Mouse (Mus musculus) midbrain, embryonic 12.5 days (tissue): ENCODE results near the gene Zfp977. TPM values are rescaled to one million over a fixed set of nuclear protein-coding genes. Genes with fewer than 3 reads are reported as not detected.
"Not testable (repeated sequence)": the region's sequence is repeated elsewhere in the genome, so short reads cannot be mapped to it uniquely, and the experiment has no call there.

ENCODE experiments used
- ATAC-seq: fragments of 200-750 bp; cut with Nextera tagmentation; 2 replicates; pipeline ENCODE4 v1.8.0; 2017; ENCODE audit warnings: low read depth, moderate TSS enrichment, moderate library complexity; ENCODE audit not compliant: low FRiP score
- H3K27ac ChIP-seq: fragments of 300-500 bp; sonication (generic); replicated peaks from 2 replicates; pipeline ENCODE4 v1.5.1; 2016; ENCODE audit warnings: mild to moderate bottlenecking
- H3K27me3 ChIP-seq: fragments of 300-500 bp; sonication (generic); 2 replicates; pipeline ENCODE4 v1.6.1; 2016; ENCODE audit warnings: mild to moderate bottlenecking
- H3K36me3 ChIP-seq: fragments of 300-500 bp; sonication (generic); 2 replicates; pipeline ENCODE4 v1.6.1; 2016
- H3K4me1 ChIP-seq: fragments of 300-500 bp; sonication (generic); 2 replicates; pipeline ENCODE4 v1.6.1; 2016
- H3K4me2 ChIP-seq: fragments of 300-500 bp; sonication (generic); replicated peaks from 2 replicates; pipeline ENCODE4 v1.6.1; 2016; ENCODE audit warnings: mild to moderate bottlenecking, moderate library complexity
- H3K4me3 ChIP-seq: fragments of 300-500 bp; sonication (generic); 2 replicates; pipeline ENCODE4 v1.5.1; 2016; ENCODE audit warnings: mild to moderate bottlenecking
- H3K9ac ChIP-seq: fragments of 300-500 bp; sonication (generic); replicated peaks from 2 replicates; pipeline ENCODE4 v1.6.1; 2016; ENCODE audit warnings: mild to moderate bottlenecking, moderate library complexity
- H3K9me3 ChIP-seq: fragments of 300-500 bp; sonication (generic); 2 replicates; pipeline ENCODE4 v1.6.1; 2016; ENCODE audit warnings: mild to moderate bottlenecking
- WGBS: fragments of 180-500 bp; shearing (Covaris S2); methylation state at CpG from one replicate; pipeline ENCODE4 v1.1.7; 2016; 5-methylcytosine and 5-hydroxymethylcytosine counted together
- microRNA-seq: library from miRNA; unstranded; fragments of <30 nt; microRNA quantifications from one replicate; pipeline ENCODE4, GENCODE M21; 2017
- polyA plus RNA-seq: library from polyadenylated mRNA; unstranded; fragments of >200 nt; fragmentation: Nextera tagmentation; extraction: Ambion mirVana; gene quantifications from 2 replicates; pipeline ENCODE4 v1.2.1, GENCODE M21; 2016

The Zfp977 gene
- 1.7 TPM in 2 replicates for polyA plus RNA-seq

DNA sequence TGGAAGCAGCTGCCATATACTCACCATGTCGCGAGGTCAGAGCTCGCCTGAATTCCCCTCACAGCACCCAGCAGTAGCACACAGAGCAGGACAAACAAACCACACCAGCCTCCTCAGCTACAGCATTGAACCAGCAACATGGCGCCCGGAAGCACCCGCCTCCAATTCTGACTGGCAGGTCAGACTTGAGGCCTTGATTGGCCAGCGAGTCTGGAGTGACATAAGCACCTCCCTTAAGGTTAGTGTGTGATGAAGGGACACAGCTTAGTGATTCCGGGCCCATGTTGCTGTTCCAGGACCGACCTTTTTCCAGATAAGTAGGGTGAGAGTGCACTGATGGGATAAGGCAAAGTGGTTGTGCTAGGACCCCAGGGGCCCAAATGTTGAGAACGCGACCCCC, at the start of gene Zfp977:
TSS of gene Zfp977 (minus strand) at position 135 of the 400 bp plus-strand sequence.
- H3K4me1 ChIP-seq, ATAC-seq, H3K4me2 ChIP-seq, H3K36me3 ChIP-seq, H3K27me3 ChIP-seq, H3K9ac ChIP-seq, H3K27ac ChIP-seq, H3K4me3 ChIP-seq: not testable (repeated sequence)
- peaks cover 35% of the 10 kb centered on the region for H3K9me3 ChIP-seq
- 89% methylated on average over 11 of the region's 11 CpGs for WGBS

DNA sequence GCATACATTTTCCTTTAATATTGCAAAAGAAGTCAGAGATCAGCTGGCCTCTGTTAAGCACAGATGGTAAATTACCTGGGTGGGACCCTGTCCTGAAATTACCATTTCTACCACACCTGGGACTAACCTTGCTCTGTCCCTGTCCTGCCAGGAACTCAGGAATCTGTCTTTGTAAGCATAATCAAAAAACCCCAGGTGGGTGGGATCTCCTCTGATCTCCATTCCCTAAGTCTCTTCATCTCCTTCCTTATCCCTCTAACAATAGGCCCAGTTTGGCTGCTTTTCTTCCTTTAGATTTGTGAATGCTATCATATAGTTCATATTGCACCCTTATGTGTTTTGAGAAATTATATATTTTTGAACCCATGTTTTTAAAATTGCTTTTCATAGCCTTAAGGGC, 38.7 kb upstream of the Zfp977 start:
- H3K4me1 ChIP-seq, H3K27me3 ChIP-seq, H3K36me3 ChIP-seq, H3K4me2 ChIP-seq, H3K4me3 ChIP-seq, H3K27ac ChIP-seq, ATAC-seq, H3K9ac ChIP-seq: not testable (repeated sequence)
- H3K9me3 ChIP-seq: peaks cover 13% of the 10 kb centered on the region; the same call in 1 of the 2 replicates

DNA sequence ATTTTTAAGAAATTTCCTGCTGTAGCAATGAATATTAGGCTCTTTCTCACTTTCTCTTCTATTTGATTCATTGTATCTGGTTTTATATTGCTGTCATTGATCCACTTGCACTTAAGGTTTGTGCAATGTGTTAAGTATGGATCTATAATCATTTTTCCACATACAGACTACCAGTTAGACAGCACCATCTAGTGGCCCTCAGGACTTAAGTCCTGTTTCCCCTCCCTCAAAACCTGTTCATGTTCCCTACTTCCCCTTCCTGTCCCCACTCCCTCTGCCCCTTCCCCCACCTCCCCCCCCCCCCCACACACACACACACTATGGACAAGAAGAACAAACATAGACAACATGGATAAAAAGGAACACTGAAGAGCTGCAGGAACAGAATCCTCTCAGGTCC, 3.3 kb upstream of the Zfp977 start:
- not testable (repeated sequence) for H3K27me3 ChIP-seq, H3K9ac ChIP-seq, H3K27ac ChIP-seq, H3K4me2 ChIP-seq, ATAC-seq, H3K36me3 ChIP-seq, H3K4me1 ChIP-seq, H3K4me3 ChIP-seq
- peaks cover 42% of the 10 kb centered on the region for H3K9me3 ChIP-seq

DNA sequence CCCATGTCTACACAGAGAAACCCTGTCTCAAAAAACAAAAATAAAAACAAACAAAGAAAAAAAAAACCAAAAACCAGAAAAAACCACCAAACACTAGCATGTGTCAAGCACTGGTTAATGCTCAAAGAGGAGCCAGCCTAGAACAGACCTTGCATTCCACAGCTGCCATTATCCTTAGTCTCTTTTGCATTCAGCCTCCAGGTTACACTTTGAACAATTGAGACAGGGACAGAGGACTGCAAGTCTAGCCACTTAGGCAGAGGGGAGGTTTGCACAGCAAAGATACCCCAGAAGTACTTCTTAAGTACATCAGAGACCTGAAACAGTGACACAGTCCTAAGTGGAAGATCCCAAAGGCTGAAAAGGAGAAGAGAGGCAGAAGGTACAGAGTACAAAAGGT, 1.0 kb downstream of the Zfp977 start:
- not testable (repeated sequence) for H3K4me2 ChIP-seq, H3K4me1 ChIP-seq, ATAC-seq, H3K4me3 ChIP-seq, H3K27me3 ChIP-seq, H3K36me3 ChIP-seq, H3K9ac ChIP-seq, H3K27ac ChIP-seq
- peaks cover 40% of the 10 kb centered on the region for H3K9me3 ChIP-seq

DNA sequence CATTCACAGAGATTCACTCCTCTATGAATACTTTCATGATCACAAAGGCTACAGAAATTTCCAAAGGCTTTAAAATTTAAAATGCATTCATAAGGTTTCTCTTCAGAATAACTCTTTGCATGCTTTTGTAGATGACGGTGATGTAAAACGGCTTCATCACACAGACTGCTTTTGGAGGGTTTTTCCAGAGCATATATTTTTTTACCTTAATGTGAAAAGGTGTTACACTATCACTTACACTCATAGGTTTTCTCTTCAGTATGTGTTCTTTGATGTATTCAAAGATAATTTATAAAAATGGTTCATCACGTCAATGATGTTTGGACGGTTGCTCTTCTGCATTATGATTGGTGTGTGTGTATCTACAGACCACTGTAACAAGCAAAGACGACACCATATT, 13.9 kb downstream of the Zfp977 start, which contains the start of gene Gm21028:
TSS of gene Gm21028 (minus strand) at position 101 of the 400 bp plus-strand sequence.
- no peak within 1 kb of the TSS for H3K27ac ChIP-seq
- H3K4me3 ChIP-seq: no peak within 1 kb of the TSS
- H3K27me3 ChIP-seq: no peaks in the 10 kb centered on the region
- no peaks in the 10 kb centered on the region for H3K4me1 ChIP-seq
- peaks cover 70% of the 10 kb centered on the region for H3K9me3 ChIP-seq
- no peak for ATAC-seq
- no peaks in the 10 kb centered on the region for H3K36me3 ChIP-seq
- WGBS: 90% methylated on average over 5 of the region's 5 CpGs
- no peak within 1 kb of the TSS for H3K9ac ChIP-seq
- no peak within 1 kb of the TSS for H3K4me2 ChIP-seq

DNA sequence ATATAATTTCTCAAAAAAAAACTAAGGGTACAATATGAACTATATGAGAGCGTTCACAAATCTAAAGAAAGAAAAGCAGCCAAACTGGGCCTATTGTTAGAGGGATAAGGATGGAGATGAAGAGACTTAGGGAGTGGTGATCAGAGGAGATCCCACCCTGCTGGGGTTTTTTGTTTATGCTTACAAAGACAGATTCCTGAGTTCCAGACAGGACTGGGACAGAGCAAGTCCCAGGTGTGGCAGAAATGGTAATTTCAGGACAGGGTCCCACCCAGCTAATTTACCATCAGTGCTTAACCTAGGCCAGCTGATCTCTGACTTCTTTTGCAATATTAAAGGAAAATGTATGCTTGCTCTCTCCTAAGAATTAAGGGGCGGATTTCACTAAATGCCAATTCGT, 40.6 kb downstream of the Zfp977 start:
- H3K4me1 ChIP-seq: no peaks in the 10 kb centered on the region
- WGBS: 79% methylated on average over 3 of the region's 3 CpGs

More for the DNA sequence above, 40.6 kb downstream of the Zfp977 start:
- Histone ChIP-seq H3K4me3 (no peak overlapping the region), H3K36me3 (no peaks in the 10 kb centered on the region), H3K27me3 (no peaks in the 10 kb centered on the region), H3K27ac (no peak overlapping the region), H3K9me3 (peaks cover 34% of the 10 kb centered on the region), H3K4me2 (no peak overlapping the region), H3K9ac (no peak overlapping the region)
- ATAC-seq: no peak

Small RNA genes lying within 50 kb of the gene (microRNA-seq; reads per million reads assigned to microRNA genes)
- gene Gm24938: not detected

Other genes with a start within 250 kb of the Zfp977 start
- not detected in 2 replicates for gene 4933421I07Rik, start 144.4 kb downstream of the Zfp977 start, polyA plus RNA-seq
- gene Zfp141, start 86.8 kb downstream of the Zfp977 start, polyA plus RNA-seq: 13.8 and 14.3 TPM in 2 replicates
- not detected in 2 replicates for gene Gm21028, start 14.0 kb downstream of the Zfp977 start, polyA plus RNA-seq
- 2.2 TPM in 2 replicates for gene Zfp976, start 50.0 kb upstream of the Zfp977 start, polyA plus RNA-seq
- 6.8 and 7.0 TPM in 2 replicates for gene Zfp975, start 100.2 kb upstream of the Zfp977 start, polyA plus RNA-seq
- not detected in 2 replicates for gene Gm17067, start 134.5 kb upstream of the Zfp977 start, polyA plus RNA-seq
- gene Vmn2r62, start 201.0 kb upstream of the Zfp977 start, polyA plus RNA-seq: not detected in 2 replicates